Mouse (Mus musculus): ENCODE results near the gene Abi1. TPM values are rescaled to one million over a fixed set of nuclear protein-coding genes. Genes with fewer than 3 reads are reported as not detected.
"Not testable (repeated sequence)": the region's sequence is repeated elsewhere in the genome, so short reads cannot be mapped to it uniquely, and the experiment has no call there.

Abi1 gene
- polyA plus RNA-seq, 1 experiment from 2014 or later, result 45.3 TPM

- no peak for ATAC-seq (ENCODE audit: low FRiP score, low read depth)
- WGBS, result 71% methylated on average over 1 of the region's 1 CpGs
Observed at GRCm38 (mm10) chr2:22933556-22933955, 106.5 kb downstream of the Abi1 start.

DNA sequence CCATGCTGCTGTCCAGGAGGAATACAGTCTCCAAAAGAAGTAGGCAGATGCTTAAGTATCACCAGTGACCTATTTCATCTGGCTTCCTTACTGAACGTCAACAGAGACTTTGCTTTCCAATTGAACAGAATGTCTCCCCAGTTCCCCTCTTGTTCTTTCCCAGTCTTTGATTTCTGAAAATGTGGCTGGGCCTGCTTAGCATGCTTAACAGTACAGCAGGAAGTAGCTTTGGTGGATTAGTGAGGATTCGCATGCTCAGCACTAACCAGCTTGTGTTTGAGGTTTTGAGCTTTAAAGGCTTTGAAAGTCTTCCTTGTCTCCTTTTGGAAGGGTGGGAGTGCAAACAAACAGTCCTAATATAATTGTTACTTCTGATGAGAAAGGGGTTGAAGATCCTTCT is 111.8 kb downstream of the Abi1 start:
- Histone ChIP-seq H3K4me2 (replicated peaks) (no peak overlapping the region), H3K4me1 (no peaks in the 10 kb centered on the region), H3K9me3 (no peaks in the 10 kb centered on the region), H3K36me3 (peaks cover 12% of the 10 kb centered on the region), H3K9ac (no peak overlapping the region), H3K27ac (no peak overlapping the region), H3K4me3 (no peak overlapping the region), H3K27me3 (no peaks in the 10 kb centered on the region)
- WGBS, result 74% methylated on average over 2 of the region's 2 CpGs
- no peak for ATAC-seq (ENCODE audit: low FRiP score, low read depth)

More at GRCm38 (mm10) chr2:22933556-22933955, 106.5 kb downstream of the Abi1 start:
- Histone ChIP-seq H3K27ac (no peak overlapping the region), H3K4me1 (no peaks in the 10 kb centered on the region), H3K9me3 (no peaks in the 10 kb centered on the region), H3K27me3 (no peaks in the 10 kb centered on the region), H3K4me3 (no peak overlapping the region), H3K36me3 (peaks cover 20% of the 10 kb centered on the region), H3K4me2 (replicated peaks) (no peak overlapping the region), H3K9ac (no peak overlapping the region)

DNA sequence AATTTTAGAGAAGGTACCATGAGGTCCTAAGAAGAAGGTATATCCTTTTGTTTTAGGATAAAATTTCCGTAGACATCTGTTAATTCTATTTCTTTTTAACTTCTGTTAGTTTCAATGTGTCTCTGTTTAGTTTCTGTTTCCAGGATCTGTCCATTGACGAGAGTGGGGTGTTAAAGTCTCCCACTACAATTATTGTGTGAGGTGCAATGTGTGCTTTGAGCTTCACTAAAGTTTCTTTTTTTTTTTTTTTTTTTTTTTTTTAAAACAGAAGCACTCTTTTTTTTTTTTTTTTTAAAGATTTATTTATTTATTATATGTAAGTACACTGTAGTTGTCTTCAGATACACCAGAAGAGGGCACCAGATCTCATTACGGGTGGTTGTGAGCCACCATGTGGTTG is 114.1 kb downstream of the Abi1 start:
- not testable (repeated sequence) for ATAC-seq (ENCODE audit: low FRiP score, low read depth)

GRCm38 (mm10) chr2:22918651-22919050 is 121.4 kb downstream of the Abi1 start:
- no peak for ATAC-seq (ENCODE audit: low FRiP score, low read depth)
- Histone ChIP-seq H3K9ac (no peak overlapping the region), H3K27ac (no peak overlapping the region), H3K4me3 (no peak overlapping the region), H3K9me3 (no peaks in the 10 kb centered on the region), H3K4me2 (replicated peaks) (no peak overlapping the region), H3K27me3 (no peaks in the 10 kb centered on the region), H3K36me3 (peaks cover 19% of the 10 kb centered on the region), H3K4me1 (no peaks in the 10 kb centered on the region)
- 84% methylated on average over 2 of the region's 2 CpGs for WGBS

More for the DNA sequence above, 114.1 kb downstream of the Abi1 start:
- not testable (repeated sequence) for H3K4me2 ChIP-seq (replicated peaks); H3K9me3 ChIP-seq; H3K36me3 ChIP-seq; H3K4me1 ChIP-seq; H3K4me3 ChIP-seq; H3K9ac ChIP-seq; H3K27me3 ChIP-seq; H3K27ac ChIP-seq
- WGBS, result 96% methylated on average over 2 of the region's 3 CpGs

GRCm38 (mm10) chr2:22914421-22914820 is 125.6 kb downstream of the Abi1 start:
- Histone ChIP-seq H3K4me1 (no peaks in the 10 kb centered on the region), H3K27ac (no peak overlapping the region), H3K4me2 (replicated peaks) (no peak overlapping the region), H3K4me3 (no peak overlapping the region), H3K36me3 (peaks cover 21% of the 10 kb centered on the region), H3K9me3 (no peaks in the 10 kb centered on the region), H3K27me3 (no peaks in the 10 kb centered on the region), H3K9ac (no peak overlapping the region)
- ATAC-seq (ENCODE audit: low FRiP score, low read depth), result no peak
- WGBS, result 88% methylated on average over 3 of the region's 3 CpGs

- Histone ChIP-seq H3K27ac (no peak overlapping the region), H3K27me3 (no peaks in the 10 kb centered on the region), H3K36me3 (peaks cover 37% of the 10 kb centered on the region), H3K9me3 (no peaks in the 10 kb centered on the region), H3K4me2 (replicated peaks) (no peak overlapping the region), H3K9ac (no peak overlapping the region), H3K4me3 (no peak overlapping the region), H3K4me1 (no peaks in the 10 kb centered on the region)
- WGBS, result 95% methylated on average over 3 of the region's 3 CpGs
- ATAC-seq (ENCODE audit: low FRiP score, low read depth), result no peak
Observed at GRCm38 (mm10) chr2:22903947-22904346, 136.1 kb downstream of the Abi1 start.

DNA sequence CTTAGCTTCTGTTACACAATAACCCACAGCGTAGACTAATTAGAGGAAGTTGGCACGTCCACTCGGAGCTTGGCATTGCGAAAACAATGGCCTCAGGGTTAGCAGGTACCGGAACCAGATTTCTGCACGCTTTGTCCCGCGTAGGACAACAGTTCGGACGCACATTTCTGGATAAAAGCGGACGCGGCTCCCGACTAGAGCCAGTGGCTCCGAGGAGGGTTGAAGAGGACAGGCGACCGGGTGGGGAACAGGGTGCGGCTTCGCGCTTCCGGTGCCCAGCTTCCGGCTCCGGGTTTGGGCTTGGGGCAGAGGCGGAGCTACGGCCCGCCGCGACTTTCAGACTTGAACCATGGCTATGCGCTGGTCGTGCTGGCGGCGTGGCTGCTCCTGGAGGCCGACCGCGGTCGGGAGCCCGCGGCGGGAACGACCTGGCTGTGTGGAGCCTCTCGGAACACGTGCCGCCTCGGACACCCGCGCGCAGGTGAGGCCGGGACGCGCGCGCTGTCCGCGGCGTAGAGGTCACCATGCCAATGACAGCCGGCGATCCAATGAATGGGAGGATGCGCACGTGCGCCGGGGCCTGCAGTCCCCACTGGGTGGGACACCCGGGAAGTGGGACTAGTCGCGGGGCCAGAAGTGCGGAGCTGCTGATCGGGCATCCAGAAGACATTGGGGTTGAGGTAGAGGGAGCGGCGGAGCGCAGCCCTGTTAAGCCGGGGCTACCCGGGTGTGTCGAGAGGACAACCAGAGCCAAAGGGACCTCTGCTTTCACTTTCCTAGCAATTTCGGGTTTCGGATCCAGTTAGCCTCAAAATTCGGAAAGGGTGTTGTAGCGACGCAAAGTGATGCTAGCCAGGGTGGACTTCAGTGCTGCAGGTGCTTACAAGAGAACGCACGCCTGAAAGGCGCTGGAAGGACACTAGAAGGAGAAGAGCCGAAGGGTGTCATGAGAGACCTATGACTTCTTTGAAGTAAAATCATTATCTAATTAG is 144.5 kb downstream of the Abi1 start, which contains the start of gene Pdss1:
Gene Pdss1, plus strand, starts transcription at position 241 of the 992 bp plus-strand sequence.
- Histone ChIP-seq H3K4me1 (peaks cover 4% of the 10 kb centered on the region; the same call in 1 of the 2 replicates), H3K27ac (no peak within 1 kb of the TSS)
- peak; percentile 97 for ATAC-seq (ENCODE audit: low FRiP score, low read depth)

DNA sequence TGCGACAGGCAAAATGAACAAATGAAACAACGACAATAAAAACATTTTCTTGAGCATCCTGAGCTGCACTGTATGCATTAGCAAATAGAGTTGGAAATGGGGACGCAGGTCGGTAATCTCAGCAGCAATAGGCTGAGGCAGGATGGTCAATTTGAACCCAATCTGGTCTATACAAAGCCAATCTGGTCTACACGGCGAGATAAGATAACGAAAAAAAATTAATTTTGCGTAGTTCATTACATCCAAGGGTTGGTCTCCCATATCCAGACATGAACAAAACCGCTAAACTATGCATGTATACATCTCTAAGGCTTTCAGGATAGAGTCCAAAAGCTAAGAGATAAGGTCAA is 145.1 kb downstream of the Abi1 start:
- H3K27ac ChIP-seq, result no peak overlapping the region
- peak overlapping the region; percentile 84 for H3K4me2 ChIP-seq (replicated peaks)
- H3K4me1 ChIP-seq, result peaks cover 4% of the 10 kb centered on the region; the same call in 1 of the 2 replicates
- H3K9ac ChIP-seq, result peak overlapping the region; percentile 75
- no peaks in the 10 kb centered on the region for H3K36me3 ChIP-seq
- no peaks in the 10 kb centered on the region for H3K27me3 ChIP-seq
- 26% methylated on average over 9 of the region's 9 CpGs for WGBS
- ATAC-seq (ENCODE audit: low FRiP score, low read depth), result peak; percentile 55; the same call in 1 of the 2 replicates
- H3K4me3 ChIP-seq, result peak overlapping the region; percentile 65
- no peaks in the 10 kb centered on the region for H3K9me3 ChIP-seq

More for the DNA sequence above, 144.5 kb downstream of the Abi1 start, which contains the start of gene Pdss1:
- no peaks in the 10 kb centered on the region for H3K27me3 ChIP-seq
- WGBS, result under 1% methylated on average over 69 of the region's 81 CpGs
- H3K4me2 ChIP-seq (replicated peaks), result peak within 1 kb of the TSS; percentile 84
- H3K9ac ChIP-seq, result peak within 1 kb of the TSS; percentile 75
- H3K9me3 ChIP-seq, result no peaks in the 10 kb centered on the region
- H3K36me3 ChIP-seq, result no peaks in the 10 kb centered on the region
- peak within 1 kb of the TSS; percentile 65 for H3K4me3 ChIP-seq

Other genes starting within 250 kb of the Abi1 start
- 17.7 and 18.7 TPM in 2 replicates for gene Pdss1, start 144.7 kb downstream of the Abi1 start, polyA plus RNA-seq (2015; fragmentation: Nextera tagmentation; extraction: Ambion mirVana)
- gene Acbd5, start 27.9 kb upstream of the Abi1 start, polyA plus RNA-seq (2015; fragmentation: Nextera tagmentation; extraction: Ambion mirVana), result 38.1 and 39.5 TPM in 2 replicates
- gene Mastl, start 115.8 kb upstream of the Abi1 start, polyA plus RNA-seq (2015; fragmentation: Nextera tagmentation; extraction: Ambion mirVana), result 8.0 and 10.0 TPM in 2 replicates
- 84.6 and 90.3 TPM in 2 replicates for gene Yme1l1, start 116.1 kb upstream of the Abi1 start, polyA plus RNA-seq (2015; fragmentation: Nextera tagmentation; extraction: Ambion mirVana)
- not detected in 2 replicates for gene 4931423N10Rik, start 167.2 kb upstream of the Abi1 start, polyA plus RNA-seq (2015; fragmentation: Nextera tagmentation; extraction: Ambion mirVana)

Data from limb, embryonic 13.5 days (tissue).